Mouse (Mus musculus) hematopoietic multipotent progenitor cell, adult 10-12 weeks (in vitro differentiated cells): ENCODE results near the gene Crhr2. TPM values are rescaled to one million over a fixed set of nuclear protein-coding genes. Genes with fewer than 3 reads are reported as not detected.

Source experiments
- polyA plus RNA-seq: library from polyadenylated mRNA; stranded (reverse); fragments of >175 nt; gene quantifications from 2 replicates; pipeline ENCODE4 v1.2.3, GENCODE M21; 2012; ENCODE audit warnings: low replicate concordance

The Crhr2 gene
- polyA plus RNA-seq: not detected in 2 replicates

DNA sequence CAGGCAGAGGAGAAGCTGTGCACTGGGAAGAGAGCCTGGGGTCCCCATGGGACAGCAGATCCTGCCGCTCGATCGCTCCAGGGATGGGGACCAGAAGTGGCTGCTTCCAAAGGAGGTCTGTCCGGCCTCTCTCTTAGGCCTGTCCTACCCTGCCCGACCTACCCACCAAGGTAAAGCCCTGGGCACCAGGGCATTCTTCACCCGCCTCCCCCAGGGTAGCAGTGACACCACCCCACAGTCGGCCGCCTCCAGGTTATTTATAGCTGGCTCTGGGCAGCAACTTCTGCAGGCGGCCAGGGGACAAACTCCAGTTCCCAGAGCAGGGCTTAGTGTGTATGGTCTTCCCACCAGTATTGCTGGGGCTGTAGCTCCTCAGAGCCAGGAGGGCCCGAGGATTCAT lies at the start of gene Crhr2:
Crhr2 (minus strand) TSS at position 223 of the 400 bp plus-strand sequence.

DNA sequence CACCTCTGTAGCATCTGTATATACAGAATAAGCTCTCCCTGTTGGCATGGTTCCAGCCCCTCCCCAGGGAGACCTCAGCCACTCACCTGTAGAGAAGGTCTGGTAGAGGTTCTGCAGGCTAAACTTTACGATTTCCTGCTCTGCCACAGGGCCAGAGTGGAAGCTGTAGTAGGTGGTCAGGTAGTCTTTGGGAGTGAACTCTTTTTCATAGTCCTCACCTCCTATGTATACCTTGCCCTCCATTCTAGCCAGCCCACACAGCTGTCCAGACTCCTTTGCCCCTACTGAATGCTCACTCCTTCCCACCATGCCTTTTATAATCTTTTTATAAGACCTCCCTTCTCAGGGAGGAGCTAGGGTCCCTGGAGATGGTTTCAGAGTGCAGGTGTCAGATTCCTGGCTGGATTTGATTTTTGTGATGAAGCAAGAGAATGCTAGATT lies 41.9 kb upstream of the Crhr2 start, which contains the start of gene Inmt:
Inmt (minus strand) TSS at position 303 of the 441 bp plus-strand sequence.

Other genes with a start within 250 kb of the Crhr2 start
- 31.9 and 55.7 TPM in 2 replicates for gene Nod1, start 160.4 kb downstream of the Crhr2 start, polyA plus RNA-seq
- gene Ggct, start 140.1 kb downstream of the Crhr2 start, polyA plus RNA-seq: 12.4 and 20.6 TPM in 2 replicates
- 28.8 and 42.4 TPM in 2 replicates for gene Gars, start 95.0 kb downstream of the Crhr2 start, polyA plus RNA-seq
- gene Inmt, start 42.0 kb upstream of the Crhr2 start, polyA plus RNA-seq: not detected in 2 replicates
- gene Mindy4, start 70.4 kb upstream of the Crhr2 start, polyA plus RNA-seq: 0.06 TPM in 1 of 2 replicates, not detected in the other
- gene Aqp1, start 203.4 kb upstream of the Crhr2 start, polyA plus RNA-seq: 1.2 and 83.7 TPM in 2 replicates
- not detected in 2 replicates for gene Ghrhr, start 243.3 kb upstream of the Crhr2 start, polyA plus RNA-seq